Mouse (Mus musculus) lung, postnatal 10 days (tissue): ENCODE data around the gene Chuk.

ENCODE experiments used
- DNase-seq: peaks from one replicate; pipeline ENCODE4 v3.0.0; 2021

The Chuk gene

GRCm38 (mm10) chr19:44104393-44104792, 2.9 kb downstream of the Chuk start:
- DNase-seq, result no peak

- no peak for DNase-seq
Observed at GRCm38 (mm10) chr19:44103001-44103400, 4.3 kb downstream of the Chuk start.

GRCm38 (mm10) chr19:44100840-44101239, 6.4 kb downstream of the Chuk start:
- DNase-seq, result no peak

- no peak for DNase-seq
Observed at GRCm38 (mm10) chr19:44086278-44086677, 21.0 kb downstream of the Chuk start.

GRCm38 (mm10) chr19:44080920-44081319, 26.4 kb downstream of the Chuk start:
- no peak for DNase-seq

- DNase-seq, result no peak
Observed at GRCm38 (mm10) chr19:44080023-44080422, 27.3 kb downstream of the Chuk start.

- no peak for DNase-seq
Observed at GRCm38 (mm10) chr19:44077024-44077423, 30.3 kb downstream of the Chuk start.

- no peak for DNase-seq
Observed at GRCm38 (mm10) chr19:44076457-44076856, 30.8 kb downstream of the Chuk start.

GRCm38 (mm10) chr19:44074986-44075385, 32.3 kb downstream of the Chuk start:
- no peak for DNase-seq

- no peak for DNase-seq
Observed at GRCm38 (mm10) chr19:44071166-44071565, 36.1 kb downstream of the Chuk start.

GRCm38 (mm10) chr19:44069914-44070232, 37.4 kb downstream of the Chuk start:
- no peak for DNase-seq

- DNase-seq, result peak; percentile 93
Observed at GRCm38 (mm10) chr19:44069121-44069913, 38.0 kb downstream of the Chuk start, which contains the start of gene Erlin1. Erlin1 (minus strand) TSS chr19:44069785.

GRCm38 (mm10) chr19:44068232-44068631, 39.0 kb downstream of the Chuk start:
- no peak for DNase-seq

GRCm38 (mm10) chr19:44067323-44068049, 39.8 kb downstream of the Chuk start:
- DNase-seq, result no peak

GRCm38 (mm10) chr19:44064734-44065133, 42.5 kb downstream of the Chuk start:
- DNase-seq, result no peak

- no peak for DNase-seq
Observed at GRCm38 (mm10) chr19:44063773-44064172, 43.5 kb downstream of the Chuk start.

- DNase-seq, result no peak
Observed at GRCm38 (mm10) chr19:44060226-44060625, 47.1 kb downstream of the Chuk start.

GRCm38 (mm10) chr19:44055173-44055826, 52.0 kb downstream of the Chuk start:
- DNase-seq, result no peak

- no peak for DNase-seq
Observed at GRCm38 (mm10) chr19:44050388-44050787, 56.9 kb downstream of the Chuk start.

GRCm38 (mm10) chr19:44049282-44049681, 58.0 kb downstream of the Chuk start:
- DNase-seq, result no peak

GRCm38 (mm10) chr19:44045847-44046246, 61.4 kb downstream of the Chuk start:
- no peak for DNase-seq

- DNase-seq, result no peak
Observed at GRCm38 (mm10) chr19:44042121-44042520, 65.2 kb downstream of the Chuk start.

GRCm38 (mm10) chr19:44033396-44033795, 73.9 kb downstream of the Chuk start:
- no peak for DNase-seq
